ENCODE assay signal across 31 mouse cellular contexts in genomic region chr3:28836796-28837371, GRCm38 (mm10). TPM values are rescaled to one million over a fixed set of nuclear protein-coding genes. Genes with fewer than 3 reads are reported as not detected.
"Had no signal": no experiment of that assay in that cellular context is flagged by ENCODE, and none has a peak within 500 bp of the region (broad histone marks: within the 10 kb centered on the region; RNA-seq: fewer than 3 reads in every experiment).

No protein-coding gene starts in this region.

- DNase-seq: kidney, adult 8-10 months; kidney, postnatal 25 days; layer of hippocampus, adult 9-11 months; layer of hippocampus, postnatal 36 days; liver, embryonic 13.5 days; lung, adult 2 months; lung, postnatal 14 days; lung, postnatal 4 days; midbrain, embryonic 14.5 days; thymus, adult 18-20 months; thymus, postnatal 4 days had no signal

- H3K27ac ChIP-seq: layer of hippocampus, adult 2 months; left cerebral cortex, adult 2 months; liver, embryonic 13.5 days had no signal

- H3K4me2 ChIP-seq: liver, embryonic 13.5 days; midbrain, embryonic 11.5 days had no signal

- H3K4me1 ChIP-seq: liver, embryonic 13.5 days had no signal

- H3K4me3 ChIP-seq: layer of hippocampus, adult 2 months; left cerebral cortex, adult 2 months; liver, embryonic 13.5 days had no signal

- H3K36me3 ChIP-seq: liver, embryonic 13.5 days had no signal

- H3K9ac ChIP-seq: liver, embryonic 13.5 days had no signal

- H3K9me3 ChIP-seq: liver, embryonic 13.5 days had no signal

- H3K27me3 ChIP-seq: liver, embryonic 13.5 days had no signal

RNA-seq across cellular contexts. Expression of gene Gm1527, which starts 55.5 kb away (rescaled TPM):
- total RNA-seq: layer of hippocampus, adult 2 months; layer of hippocampus, postnatal 36 days; left cerebral cortex, adult 2 months; left cerebral cortex, postnatal 10 days; left cerebral cortex, postnatal 36 days; liver, adult 2 months; megakaryocyte progenitor cell, adult 5-6 weeks; megakaryocyte-erythroid progenitor cell, adult 5-6 weeks; midbrain, postnatal 0 days had no signal
- polyA plus RNA-seq: kidney, embryonic 16.5 days; large intestine, adult 2 months; limb, embryonic 11.5 days; limb, embryonic 14.5 days; liver, adult 2 months; liver, embryonic 13.5 days; liver, embryonic 16.5 days; lung, adult 2 months; lung, embryonic 16.5 days; midbrain, embryonic 11.5 days; midbrain, embryonic 14.5 days; midbrain, postnatal 0 days; neural tube, embryonic 11.5 days; neural tube, embryonic 14.5 days; small intestine, adult 2 months; spleen, adult 2 months; stomach, embryonic 16.5 days had no signal
